Comparison of ENCODE assay signal across 19 mouse cellular contexts in genomic region chr15:84210461-84210860, GRCm38 (mm10). TPM values are rescaled to one million over a fixed set of nuclear protein-coding genes. Genes with fewer than 3 reads are reported as not detected.
DNase-seq lines count a peak whose midpoint lies in the region; ATAC-seq lines count a peak whose summit lies in the region.
"Had no signal": no experiment of that assay in that cellular context is flagged by ENCODE, and none has a peak within 500 bp of the region (broad histone marks: within the 10 kb centered on the region; RNA-seq: fewer than 3 reads in every experiment).

No protein-coding gene starts in this region.

- H3K4me2 ChIP-seq in heart, embryonic 12.5 days, result no peak overlapping the region
- H3K4me2 ChIP-seq in liver, embryonic 13.5 days, result peak overlapping the region; percentile 71
- H3K4me2 ChIP-seq: hindbrain, embryonic 13.5 days; lung, embryonic 14.5 days; neural tube, embryonic 13.5 days had no signal

- no peaks in the 10 kb centered on the region for H3K9me3 ChIP-seq in heart, embryonic 12.5 days (replicated peaks)
- no peaks in the 10 kb centered on the region for H3K9me3 ChIP-seq in liver, embryonic 13.5 days (replicated peaks)
- H3K9me3 ChIP-seq: hindbrain, embryonic 13.5 days; neural tube, embryonic 13.5 days had no signal

- H3K9ac ChIP-seq in heart, embryonic 12.5 days, result no peak overlapping the region
- peak overlapping the region; percentile 75 for H3K9ac ChIP-seq in liver, embryonic 13.5 days
- H3K9ac ChIP-seq: hindbrain, embryonic 13.5 days; lung, embryonic 14.5 days; neural tube, embryonic 13.5 days had no signal

- peak; percentile 23; the same call in 1 of the 2 replicates for ATAC-seq in heart, embryonic 12.5 days (ENCODE audit: insufficient number of reproducible peaks, low FRiP score)
- ATAC-seq in liver, embryonic 13.5 days (ENCODE audit: low read depth), result no peak
- ATAC-seq: intestine, postnatal 0 days; Patski had no signal

- peaks cover 87% of the 10 kb centered on the region for H3K36me3 ChIP-seq in heart, embryonic 12.5 days
- peaks cover 82% of the 10 kb centered on the region for H3K36me3 ChIP-seq in liver, embryonic 13.5 days

- WGBS in heart, embryonic 12.5 days, result 86% methylated on average over 13 of the region's 13 CpGs
- 73% methylated on average over 13 of the region's 13 CpGs for WGBS in liver, embryonic 13.5 days (ENCODE audit: insufficient replicate concordance)

- no peak for DNase-seq in heart, adult 11 months
- DNase-seq in left cerebral cortex, adult 18-20 months (ENCODE audit: low spot score in 2 of 2), result peak; percentile 31 to 36
- no peak for DNase-seq in left cerebral cortex, adult 9 months (ENCODE audit: low spot score in 2 of 2)
- DNase-seq in brain, adult 2 months (ENCODE audit: low read depth, low spot score), result peak; percentile 54
- DNase-seq in liver, embryonic 13.5 days, result no peak
- DNase-seq in cerebellum, postnatal 14 days, result no peak
- no peak for DNase-seq in testis, postnatal 14 days (ENCODE audit: low spot score)
- DNase-seq: cerebellum, adult 11-12 months; embryo, embryonic 11 days; kidney, postnatal 36 days; thymus, postnatal 4 days had no signal

- H3K4me1 ChIP-seq in heart, embryonic 12.5 days (replicated peaks), result peaks cover 26% of the 10 kb centered on the region
- H3K4me1 ChIP-seq in liver, embryonic 13.5 days (replicated peaks), result peaks cover 56% of the 10 kb centered on the region

- H3K27me3 ChIP-seq in heart, embryonic 12.5 days (replicated peaks), result no peaks in the 10 kb centered on the region
- no peaks in the 10 kb centered on the region for H3K27me3 ChIP-seq in liver, embryonic 13.5 days
- H3K27me3 ChIP-seq: hindbrain, embryonic 13.5 days; neural tube, embryonic 13.5 days; Patski had no signal

- H3K27ac ChIP-seq in heart, embryonic 12.5 days (ENCODE audit: poor library complexity, severe bottlenecking), result peak overlapping the region; percentile 67
- peak overlapping the region; percentile 93 for H3K27ac ChIP-seq in liver, embryonic 13.5 days
- H3K27ac ChIP-seq: hindbrain, embryonic 13.5 days; neural tube, embryonic 13.5 days; stomach, postnatal 0 days had no signal

- no peak overlapping the region for H3K4me3 ChIP-seq in heart, embryonic 12.5 days
- peak overlapping the region; percentile 36 for H3K4me3 ChIP-seq in liver, embryonic 13.5 days (replicated peaks)
- H3K4me3 ChIP-seq: hindbrain, embryonic 13.5 days; neural tube, embryonic 13.5 days had no signal

RNA-seq across cellular contexts. Expression of gene Samm50, which starts 18.4 kb away (rescaled TPM):
- 122 and 125 TPM in 2 replicates for polyA plus RNA-seq in heart, embryonic 12.5 days (2016; fragmentation: Nextera tagmentation; extraction: Ambion mirVana)
- total RNA-seq in left cerebral cortex, adult 18-20 months (2021), result 100 to 1,000 TPM; 102 to 117 TPM
- 98.0 and 106 TPM in 2 replicates for polyA plus RNA-seq in liver, embryonic 13.5 days (2015; fragmentation: Nextera tagmentation; extraction: Ambion mirVana)

RNA-seq across cellular contexts. Expression of gene Parvb, which starts 21.4 kb away (rescaled TPM):
- polyA plus RNA-seq in heart, embryonic 12.5 days (2016; fragmentation: Nextera tagmentation; extraction: Ambion mirVana), result 13.5 and 13.8 TPM in 2 replicates
- total RNA-seq in left cerebral cortex, adult 18-20 months (2021), result 10 to 100 TPM; 14.7 to 24.5 TPM
- polyA plus RNA-seq in liver, embryonic 13.5 days (2015; fragmentation: Nextera tagmentation; extraction: Ambion mirVana), result 6.7 and 8.1 TPM in 2 replicates

RNA-seq across cellular contexts. Expression of gene Pnpla3, which starts 42.8 kb away (rescaled TPM):
- 0.60 and 1.1 TPM in 2 replicates for polyA plus RNA-seq in heart, embryonic 12.5 days (2016; fragmentation: Nextera tagmentation; extraction: Ambion mirVana)
- 10 to 100 TPM in 1 of 2 experiments, 1 to 10 TPM in 1; 7.9 to 13.6 TPM for total RNA-seq in left cerebral cortex, adult 18-20 months (2021)
- 1.2 and 1.4 TPM in 2 replicates for polyA plus RNA-seq in liver, embryonic 13.5 days (2015; fragmentation: Nextera tagmentation; extraction: Ambion mirVana)
- total RNA-seq: megakaryocyte progenitor cell, adult 5-6 weeks had no signal

Comparison
In these comparisons a context has a peak if more than half of its experiments do, and no peak if none do; other contexts are left out.
1. DNase-seq: peak in left cerebral cortex, adult 18-20 months (2 of 2) and brain, adult 2 months (single experiment); none in heart, adult 11 months (single experiment), left cerebral cortex, adult 9 months (0 of 2), liver, embryonic 13.5 days (single experiment), cerebellum, postnatal 14 days (0 of 2) and testis, postnatal 14 days (single experiment).